Mouse (Mus musculus) heart, postnatal 25 days (tissue): Measurements from ENCODE around the gene Cdv3. TPM values are rescaled to one million over a fixed set of nuclear protein-coding genes. Genes with fewer than 3 reads are reported as not detected.

Source experiments
- DNase-seq: peaks from one replicate; pipeline ENCODE4 v3.0.0; 2022; ENCODE audit warnings: low spot score
- intact Hi-C: fragments of 180-260 bp; cut with DNase I; formaldehyde crosslinking; loops from one replicate; pipeline ENCODE4 v1.15.1; 2025
- total RNA-seq, 2 experiments: library from RNA; stranded (reverse); gene quantifications; 2 replicates each; pipeline ENCODE4 v1.2.3; 2021

Gene Cdv3
- total RNA-seq, 2 experiments from 2014 or later, result 102 to 104 TPM

DNA sequence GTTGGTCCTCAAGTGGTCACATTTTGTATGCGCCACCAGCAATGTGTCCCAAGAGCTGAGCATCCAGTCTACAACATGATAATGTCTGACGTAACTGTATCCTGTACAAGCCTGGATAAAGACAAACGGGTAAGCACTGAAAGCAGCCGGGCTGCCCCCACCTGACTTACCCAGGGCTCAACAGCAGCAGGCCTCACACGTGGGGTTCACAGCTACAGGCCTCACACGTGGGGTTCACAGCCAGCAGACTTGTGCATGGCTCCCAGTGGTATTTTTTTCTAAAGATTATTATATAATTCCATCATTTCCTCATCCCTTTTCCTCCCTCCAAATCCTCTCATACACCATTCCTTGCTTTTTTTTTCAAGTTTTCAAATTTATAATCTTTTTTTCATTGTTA lies 55.8 kb downstream of the Cdv3 start:
- DNase-seq, result no peak
- intact Hi-C loops, result loop anchor here (5.0 to 10.0 kb wide), 2 partner anchors 52 to 685 kb away; partner anchors contain the start of genes Anapc13 and Cep63

GRCm38 (mm10) chr9:103305332-103306041 lies 60.2 kb downstream of the Cdv3 start:
- DNase-seq, result no peak
- intact Hi-C loops, result loop anchor here (5.0 to 10.0 kb wide), 2 partner anchors 57 to 681 kb away; partner anchors contain the start of genes Anapc13 and Cep63

- peak; percentile 87 for DNase-seq
- intact Hi-C loops, result loop anchor here (5.0 to 10.0 kb wide), 3 partner anchors 57 to 680 kb away; partner anchors contain the start of genes Anapc13 and Cep63
Measured at GRCm38 (mm10) chr9:103304927-103305326, 60.7 kb downstream of the Cdv3 start, which contains the start of the genes 1300017J02Rik and Topbp1. 1300017J02Rik (minus strand) TSS chr9:103305082. Topbp1 (plus strand) TSS chr9:103305215.

Other genes with a start within 250 kb of the Cdv3 start
- 10 to 100 TPM; 18.0 to 19.4 TPM for gene Srprb, start 163.7 kb downstream of the Cdv3 start, total RNA-seq
- gene Gm20425, start 135.5 kb downstream of the Cdv3 start, total RNA-seq, result 1 to 10 TPM; 6.7 to 8.0 TPM
- gene Trf, start 135.4 kb downstream of the Cdv3 start, total RNA-seq, result 10 to 100 TPM; 39.7 to 47.5 TPM
- gene 1300017J02Rik, start 60.8 kb downstream of the Cdv3 start, total RNA-seq, result under 1 TPM in 1 of 2 experiments, not detected in 1; 0.14 TPM
- gene Topbp1, start 60.6 kb downstream of the Cdv3 start, total RNA-seq, result 10 to 100 TPM in 1 of 2 experiments, 1 to 10 TPM in 1; 9.8 to 12.2 TPM
- under 1 TPM; 0.22 to 0.47 TPM for gene Bfsp2, start 114.6 kb upstream of the Cdv3 start, total RNA-seq